In genomic region chr14:71895468-71895867, GRCm38 (mm10) we compare ENCODE assay signal across 13 mouse cellular contexts.
"Had no signal": no experiment of that assay in that cellular context is flagged by ENCODE, and none has a peak within 500 bp of the region (broad histone marks: within the 10 kb centered on the region; RNA-seq: fewer than 3 reads in every experiment).

No protein-coding gene starts in this region.

- H3K4me3 ChIP-seq: liver, embryonic 13.5 days had no signal

- H3K9ac ChIP-seq: liver, embryonic 13.5 days had no signal

- H3K9me3 ChIP-seq: liver, embryonic 13.5 days had no signal

- H3K36me3 ChIP-seq: liver, embryonic 13.5 days had no signal

- H3K4me1 ChIP-seq: liver, embryonic 13.5 days had no signal

- H3K27ac ChIP-seq: liver, embryonic 13.5 days had no signal

- ATAC-seq: intestine, embryonic 16.5 days had no signal

- H3K4me2 ChIP-seq: liver, embryonic 13.5 days; midbrain, embryonic 11.5 days had no signal

- DNase-seq: kidney, adult 18-20 months; kidney, adult 9 months; kidney, postnatal 14 days; kidney, postnatal 4 days; liver, embryonic 13.5 days; lung, adult 2 months; lung, postnatal 14 days; lung, postnatal 4 days; midbrain, embryonic 14.5 days; thymus, adult 18-20 months; thymus, postnatal 36 days had no signal

- H3K27me3 ChIP-seq: liver, embryonic 13.5 days had no signal
